Mouse (Mus musculus): Measurements from ENCODE around the gene Olfr667.
"Not testable (repeated sequence)": the region's sequence is repeated elsewhere in the genome, so short reads cannot be mapped to it uniquely, and the experiment has no call there.

- TF ChIP-seq TAL1, GATA1 (IDR thresholded peaks at IDR 0.05; ENCODE audit: low read length): not testable (repeated sequence)
Measured at GRCm38 (mm10) chr7:104950234-104950633, 29.0 kb upstream of the Olfr667 start.
